Mouse (Mus musculus) cerebellum, adult 2 months (tissue): ENCODE measurements around the gene Add3.

ENCODE experiments used
- CTCF ChIP-seq: fragments of 200-500 bp; IDR thresholded peaks from 2 replicates; pipeline ENCODE4 v1.5.1; 2011; ENCODE audit warnings: low read depth, mild to moderate bottlenecking, control low read depth, low read length, moderate library complexity, borderline replicate concordance; ENCODE audit not compliant: insufficient read depth
- POLR2A ChIP-seq: fragments of 200-500 bp; IDR thresholded peaks from 2 replicates; pipeline ENCODE4 v1.6.1; 2011; ENCODE audit warnings: low read length, control low read depth, borderline replicate concordance; ENCODE audit not compliant: insufficient read depth

GRCm38 (mm10) chr19:53126546-53126945, 13.7 kb upstream of the Add3 start:
- no peak for TF ChIP-seq POLR2A
- no peak for TF ChIP-seq CTCF
